Mouse (Mus musculus): Measurements from ENCODE around the gene Ddr1. TPM values are rescaled to one million over a fixed set of nuclear protein-coding genes. Genes with fewer than 3 reads are reported as not detected.

Gene Ddr1
- 89.1 and 94.3 TPM in 2 replicates for polyA plus RNA-seq (2015; fragmentation: Nextera tagmentation; extraction: Ambion mirVana)

GRCm38 (mm10) chr17:35704621-35705464 is at the start of gene Ddr1:
Gene Ddr1, minus strand, starts transcription at chr17:35704621.
- DNase-seq (ENCODE audit: low spot score) (peak; percentile 94), ATAC-seq (replicated peaks; ENCODE audit: low FRiP score, low read depth) (peak; percentile 27)
- WGBS, result 7% methylated on average over 19 of the region's 19 CpGs
- peak within 1 kb of the TSS; percentile 39 for H3K9ac ChIP-seq (ENCODE audit: low read depth, low read length)
- peak within 1 kb of the TSS; percentile 93 for H3K27ac ChIP-seq
- TF ChIP-seq CTCF (IDR thresholded peaks at IDR 0.05; ENCODE audit: low read depth), result no peak
- H3K9me3 ChIP-seq (replicated peaks; ENCODE audit: low read length), result no peaks in the 10 kb centered on the region
- H3K4me3 ChIP-seq (replicated peaks; ENCODE audit: low read depth, low read length), result peak within 1 kb of the TSS; percentile 40
- H3K4me1 ChIP-seq (replicated peaks; ENCODE audit: insufficient read depth, low read length), result peaks cover 22% of the 10 kb centered on the region
- peak within 1 kb of the TSS; percentile 67 for H3K4me2 ChIP-seq (ENCODE audit: low read length)
- no peaks in the 10 kb centered on the region for H3K36me3 ChIP-seq (ENCODE audit: insufficient read depth, low read length)
- H3K27me3 ChIP-seq (ENCODE audit: insufficient read depth, low read length), result no peaks in the 10 kb centered on the region

DNA sequence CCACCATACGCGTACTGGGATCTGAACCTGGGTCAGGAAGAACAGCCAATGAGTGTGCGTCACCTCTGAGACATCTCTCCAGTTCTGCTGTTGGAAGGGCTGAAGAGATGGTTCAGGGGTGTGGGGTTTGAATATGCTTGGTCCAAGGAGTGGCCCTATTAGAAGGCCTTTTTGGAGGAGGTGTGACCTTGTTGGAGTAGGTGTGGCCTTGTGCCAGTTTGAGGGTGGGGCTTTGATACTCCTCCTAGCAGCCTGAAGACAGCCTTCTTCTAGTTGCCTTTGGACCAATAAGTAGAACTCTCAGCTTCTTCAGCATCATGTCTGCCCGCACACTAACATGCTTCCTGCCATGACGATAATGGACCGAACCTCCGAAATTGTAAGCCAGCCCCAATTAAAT is 49.2 kb upstream of the Ddr1 start:
- no peak overlapping the region for H3K27ac ChIP-seq
- TF ChIP-seq CTCF (IDR thresholded peaks at IDR 0.05; ENCODE audit: low read depth), result no peak
- WGBS, result 96% methylated on average over 7 of the region's 7 CpGs
- no peaks in the 10 kb centered on the region for H3K36me3 ChIP-seq (ENCODE audit: insufficient read depth, low read length)
- DNase-seq (ENCODE audit: low spot score), result no peak
- no peak overlapping the region for H3K9ac ChIP-seq (ENCODE audit: low read depth, low read length)
- H3K9me3 ChIP-seq (replicated peaks; ENCODE audit: low read length), result no peaks in the 10 kb centered on the region
- H3K27me3 ChIP-seq (ENCODE audit: insufficient read depth, low read length), result no peaks in the 10 kb centered on the region
- H3K4me2 ChIP-seq (ENCODE audit: low read length), result no peak overlapping the region
- no peak overlapping the region for H3K4me3 ChIP-seq (replicated peaks; ENCODE audit: low read depth, low read length)
- no peaks in the 10 kb centered on the region for H3K4me1 ChIP-seq (replicated peaks; ENCODE audit: insufficient read depth, low read length)
- no peak for ATAC-seq (replicated peaks; ENCODE audit: low FRiP score, low read depth)

- Histone ChIP-seq H3K9me3 (replicated peaks; ENCODE audit: low read length) (no peaks in the 10 kb centered on the region), H3K36me3 (ENCODE audit: insufficient read depth, low read length) (no peaks in the 10 kb centered on the region), H3K4me1 (replicated peaks; ENCODE audit: insufficient read depth, low read length) (no peaks in the 10 kb centered on the region), H3K9ac (ENCODE audit: low read depth, low read length) (no peak overlapping the region), H3K27ac (no peak overlapping the region), H3K4me3 (replicated peaks; ENCODE audit: low read depth, low read length) (no peak overlapping the region), H3K27me3 (ENCODE audit: insufficient read depth, low read length) (no peaks in the 10 kb centered on the region), H3K4me2 (ENCODE audit: low read length) (no peak overlapping the region)
- WGBS, result 50% methylated on average over 7 of the region's 7 CpGs
- TF ChIP-seq CTCF (IDR thresholded peaks at IDR 0.05; ENCODE audit: low read depth), result no peak
- DNase-seq (ENCODE audit: low spot score), result no peak
- no peak for ATAC-seq (replicated peaks; ENCODE audit: low FRiP score, low read depth)
Measured at GRCm38 (mm10) chr17:35752221-35752811, 47.9 kb upstream of the Ddr1 start.

- no peak overlapping the region for H3K4me3 ChIP-seq (replicated peaks; ENCODE audit: low read depth, low read length)
- H3K9me3 ChIP-seq (replicated peaks; ENCODE audit: low read length), result no peaks in the 10 kb centered on the region
- no peak overlapping the region for H3K4me2 ChIP-seq (ENCODE audit: low read length)
- ATAC-seq (replicated peaks; ENCODE audit: low FRiP score, low read depth), result no peak
- no peak overlapping the region for H3K9ac ChIP-seq (ENCODE audit: low read depth, low read length)
- no peaks in the 10 kb centered on the region for H3K27me3 ChIP-seq (ENCODE audit: insufficient read depth, low read length)
- no peak for TF ChIP-seq CTCF (IDR thresholded peaks at IDR 0.05; ENCODE audit: low read depth)
- no peak overlapping the region for H3K27ac ChIP-seq
- WGBS, result 72% methylated on average over 10 of the region's 10 CpGs
- no peak for DNase-seq (ENCODE audit: low spot score)
- no peaks in the 10 kb centered on the region for H3K36me3 ChIP-seq (ENCODE audit: insufficient read depth, low read length)
- no peaks in the 10 kb centered on the region for H3K4me1 ChIP-seq (replicated peaks; ENCODE audit: insufficient read depth, low read length)
Measured at GRCm38 (mm10) chr17:35749685-35750084, 45.3 kb upstream of the Ddr1 start.

GRCm38 (mm10) chr17:35744361-35744760 is 39.9 kb upstream of the Ddr1 start:
- H3K4me1 ChIP-seq (replicated peaks; ENCODE audit: insufficient read depth, low read length), result no peaks in the 10 kb centered on the region
- no peak overlapping the region for H3K27ac ChIP-seq
- ATAC-seq (replicated peaks; ENCODE audit: low FRiP score, low read depth) (no peak), DNase-seq (ENCODE audit: low spot score) (no peak)
- WGBS, result 93% methylated on average over 2 of the region's 2 CpGs
- H3K9ac ChIP-seq (ENCODE audit: low read depth, low read length), result no peak overlapping the region
- no peaks in the 10 kb centered on the region for H3K27me3 ChIP-seq (ENCODE audit: insufficient read depth, low read length)
- H3K4me2 ChIP-seq (ENCODE audit: low read length), result no peak overlapping the region
- H3K4me3 ChIP-seq (replicated peaks; ENCODE audit: low read depth, low read length), result no peak overlapping the region
- no peak for TF ChIP-seq CTCF (IDR thresholded peaks at IDR 0.05; ENCODE audit: low read depth)
- H3K36me3 ChIP-seq (ENCODE audit: insufficient read depth, low read length), result no peaks in the 10 kb centered on the region
- no peaks in the 10 kb centered on the region for H3K9me3 ChIP-seq (replicated peaks; ENCODE audit: low read length)

- no peak for TF ChIP-seq CTCF (IDR thresholded peaks at IDR 0.05; ENCODE audit: low read depth)
- H3K4me2 ChIP-seq (ENCODE audit: low read length), result no peak overlapping the region
- no peaks in the 10 kb centered on the region for H3K36me3 ChIP-seq (ENCODE audit: insufficient read depth, low read length)
- H3K27me3 ChIP-seq (ENCODE audit: insufficient read depth, low read length), result no peaks in the 10 kb centered on the region
- H3K4me3 ChIP-seq (replicated peaks; ENCODE audit: low read depth, low read length), result no peak overlapping the region
- H3K4me1 ChIP-seq (replicated peaks; ENCODE audit: insufficient read depth, low read length), result no peaks in the 10 kb centered on the region
- H3K9ac ChIP-seq (ENCODE audit: low read depth, low read length), result no peak overlapping the region
- 69% methylated on average over 3 of the region's 3 CpGs for WGBS
- ATAC-seq (replicated peaks; ENCODE audit: low FRiP score, low read depth), result no peak
- no peak overlapping the region for H3K27ac ChIP-seq
- no peak for DNase-seq (ENCODE audit: low spot score)
- no peaks in the 10 kb centered on the region for H3K9me3 ChIP-seq (replicated peaks; ENCODE audit: low read length)
Measured at GRCm38 (mm10) chr17:35742948-35743347, 38.5 kb upstream of the Ddr1 start.
